Mouse (Mus musculus) spleen, adult 2 months (tissue): ENCODE measurements around the gene Tigit.

Experiments
- CTCF ChIP-seq: fragments of 200-500 bp; IDR thresholded peaks from 2 replicates; pipeline ENCODE4 v1.5.1; 2011; ENCODE audit warnings: mild to moderate bottlenecking, inconsistent platforms; ENCODE audit not compliant: insufficient read depth, insufficient read length, insufficient replicate concordance; ENCODE audit errors: extremely low read depth
- POLR2A ChIP-seq: fragments of 200-500 bp; IDR thresholded peaks from 2 replicates; pipeline ENCODE4 v1.6.1; 2011; ENCODE audit warnings: low read depth, low read length, inconsistent platforms

GRCm38 (mm10) chr16:43599707-43600106 lies 64.2 kb downstream of the Tigit start:
- no peak for TF ChIP-seq POLR2A
- no peak for TF ChIP-seq CTCF
